Mouse (Mus musculus): ENCODE measurements around the gene Aif1. TPM values are rescaled to one million over a fixed set of nuclear protein-coding genes. Genes with fewer than 3 reads are reported as not detected.

Gene Aif1
- total and polyA plus RNA-seq, 3 experiments, result 0.42 to 0.45 TPM; not detected in 1

GRCm38 (mm10) chr17:35168541-35169207 is 7.2 kb downstream of the Aif1 start:
- no peak overlapping the region for H3K27ac ChIP-seq (ENCODE audit: control insufficient read depth, low read depth, low read length)
- H3K4me1 ChIP-seq (ENCODE audit: control insufficient read depth in 1 of 2, insufficient read depth in 2 of 2, low read length in 2 of 2), result peaks cover 6 to 23% of the 10 kb centered on the region in 2 experiments
- no peaks in the 10 kb centered on the region for H3K9me3 ChIP-seq (replicated peaks; ENCODE audit: insufficient read depth, low read length)
- H3K9ac ChIP-seq (ENCODE audit: control insufficient read depth, low read depth, low read length, poor library complexity, severe bottlenecking), result no peak overlapping the region
- H3K27me3 ChIP-seq (ENCODE audit: control insufficient read depth in 1 of 2, insufficient read depth in 2 of 2, low read length in 2 of 2), result no peaks in the 10 kb centered on the region
- H3K79me2 ChIP-seq (ENCODE audit: control insufficient read depth, insufficient read depth, low read length, poor library complexity), result peaks cover 13% of the 10 kb centered on the region
- TF ChIP-seq MYC (IDR thresholded peaks at IDR 0.05; ENCODE audit: low read depth, low read length), result peak; percentile 66
- peak; percentile 98 for TF ChIP-seq ZNF384 (IDR thresholded peaks at IDR 0.05; ENCODE audit: low read depth, low read length)
- 0 out of 2 replicates have a peak, but pooled peaks have one; percentile 43 for TF ChIP-seq MAZ (IDR thresholded peaks at IDR 0.05; ENCODE audit: low read depth, low read length)
- peak; percentile 61 for TF ChIP-seq HCFC1 (IDR thresholded peaks at IDR 0.05; ENCODE audit: low read depth, low read length)
- TF ChIP-seq ZKSCAN1 (IDR thresholded peaks at IDR 0.05; ENCODE audit: low read depth, low read length), result peak; percentile 47; the same call in 1 of the 2 replicates
- TF ChIP-seq POLR2AphosphoS5 (IDR thresholded peaks at IDR 0.05; ENCODE audit: borderline replicate concordance, low read depth, low read length), result no peak
- no peak for TF ChIP-seq POLR2AphosphoS2 (IDR thresholded peaks at IDR 0.05; ENCODE audit: low read length)
- TF ChIP-seq CTCF (IDR thresholded peaks at IDR 0.05 in 2 of 3, conservative IDR thresholded peaks at IDR 0.05 in 1 of 3; ENCODE audit: control insufficient read depth in 1 of 3, insufficient read depth in 1 of 3, low read depth in 2 of 3, low read length in 3 of 3, poor library complexity in 1 of 3, severe bottlenecking in 1 of 3), result peak; percentile 53 to 85 (median 61)
- TF ChIP-seq RCOR1 (IDR thresholded peaks at IDR 0.05; ENCODE audit: low read depth, low read length), result no peak
- peak; percentile 90 for TF ChIP-seq SMC3 (IDR thresholded peaks at IDR 0.05; ENCODE audit: low read depth, low read length)
- TF ChIP-seq JUND (IDR thresholded peaks at IDR 0.05; ENCODE audit: low read depth, low read length), result peak; percentile 15; the same call in 1 of the 2 replicates
- TF ChIP-seq SIN3A (IDR thresholded peaks at IDR 0.05; ENCODE audit: low read length), result peak; percentile 68; the same call in 1 of the 2 replicates
- TF ChIP-seq ZC3H11A (IDR thresholded peaks at IDR 0.05; ENCODE audit: low read depth, low read length), result peak; percentile 87
- TF ChIP-seq NRF1 (IDR thresholded peaks at IDR 0.05; ENCODE audit: insufficient read depth, low read depth, low read length, poor library complexity, severe bottlenecking), result no peak
- TF ChIP-seq TBP (IDR thresholded peaks at IDR 0.05; ENCODE audit: low read depth, low read length), result no peak
- peak; percentile 87 for TF ChIP-seq RAD21 (IDR thresholded peaks at IDR 0.05; ENCODE audit: low read depth, low read length)
- peak; percentile 89 for DNase-seq (ENCODE audit: low read depth, low spot score)
- peaks cover 0 to 9% of the 10 kb centered on the region in 2 experiments; a peak in 2 of 4 replicates for H3K36me3 ChIP-seq (ENCODE audit: control insufficient read depth in 1 of 2, insufficient read depth in 2 of 2, low read length in 2 of 2)
- H3K4me3 ChIP-seq (ENCODE audit: control insufficient read depth in 1 of 2, insufficient read depth in 1 of 2, low read depth in 2 of 2, low read length in 2 of 2), result no peak overlapping the region

- TF ChIP-seq CHD2 (IDR thresholded peaks at IDR 0.05; ENCODE audit: low read length) (no peak), MYC (IDR thresholded peaks at IDR 0.05; ENCODE audit: low read depth, low read length) (no peak), RAD21 (IDR thresholded peaks at IDR 0.05; ENCODE audit: low read depth, low read length) (no peak), POLR2AphosphoS5 (IDR thresholded peaks at IDR 0.05; ENCODE audit: borderline replicate concordance, low read depth, low read length) (no peak), USF2 (IDR thresholded peaks at IDR 0.05; ENCODE audit: borderline replicate concordance in 1 of 2, insufficient read depth in 1 of 2, low read depth in 1 of 2, low read length in 2 of 2) (no peak), MAFK (IDR thresholded peaks at IDR 0.05; ENCODE audit: borderline replicate concordance, low read depth, low read length) (no peak), ZNF384 (IDR thresholded peaks at IDR 0.05; ENCODE audit: low read depth, low read length) (no peak), SMC3 (IDR thresholded peaks at IDR 0.05; ENCODE audit: low read depth, low read length) (no peak), MXI1 (IDR thresholded peaks at IDR 0.05; ENCODE audit: low read depth, low read length) (no peak), TCF12 (IDR thresholded peaks at IDR 0.05; ENCODE audit: low read depth, low read length) (no peak), MAX (IDR thresholded peaks at IDR 0.05; ENCODE audit: low read length) (no peak), MEF2A (IDR thresholded peaks at IDR 0.05; ENCODE audit: extremely low read depth, insufficient replicate concordance, low read depth, low read length, poor library complexity, severe bottlenecking) (no peak)
Observed at GRCm38 (mm10) chr17:35167794-35168193, 8.1 kb downstream of the Aif1 start.

More at GRCm38 (mm10) chr17:35167794-35168193, 8.1 kb downstream of the Aif1 start:
- Histone ChIP-seq H3K9ac (ENCODE audit: control insufficient read depth, low read depth, low read length, poor library complexity, severe bottlenecking) (no peak overlapping the region), H3K79me2 (ENCODE audit: control insufficient read depth, insufficient read depth, low read length, poor library complexity) (peaks cover 22% of the 10 kb centered on the region), H3K27ac (ENCODE audit: control insufficient read depth, low read depth, low read length) (no peak overlapping the region), H3K9me3 (replicated peaks; ENCODE audit: insufficient read depth, low read length) (no peaks in the 10 kb centered on the region), H3K36me3 (ENCODE audit: control insufficient read depth in 1 of 2, insufficient read depth in 2 of 2, low read length in 2 of 2) (peaks cover under 1 to 15% of the 10 kb centered on the region in 2 experiments; a peak in 2 of 4 replicates), H3K4me1 (ENCODE audit: control insufficient read depth in 1 of 2, insufficient read depth in 2 of 2, low read length in 2 of 2) (peaks cover 5 to 15% of the 10 kb centered on the region in 2 experiments; a peak in 3 of 4 replicates), H3K27me3 (ENCODE audit: control insufficient read depth in 1 of 2, insufficient read depth in 2 of 2, low read length in 2 of 2) (no peaks in the 10 kb centered on the region), H3K4me3 (ENCODE audit: control insufficient read depth in 1 of 2, insufficient read depth in 1 of 2, low read depth in 2 of 2, low read length in 2 of 2) (no peak overlapping the region)
- no peak for DNase-seq (ENCODE audit: low read depth, low spot score)
